Mouse (Mus musculus) heart, adult 2 months (tissue): ENCODE results near the gene 4931406P16Rik.

ENCODE experiments used
- CTCF ChIP-seq: fragments of 200-600 bp; IDR thresholded peaks from 2 replicates; pipeline ENCODE4 v1.8.1; 2022; ENCODE audit warnings: antibody characterized with exemption, mild to moderate bottlenecking, moderate library complexity
- POLR2A ChIP-seq: fragments of 200-500 bp; IDR thresholded peaks from 2 replicates; pipeline ENCODE4 v1.6.1; 2011; ENCODE audit warnings: mild to moderate bottlenecking, low read depth, low read length, control low read depth; ENCODE audit not compliant: insufficient read depth

DNA sequence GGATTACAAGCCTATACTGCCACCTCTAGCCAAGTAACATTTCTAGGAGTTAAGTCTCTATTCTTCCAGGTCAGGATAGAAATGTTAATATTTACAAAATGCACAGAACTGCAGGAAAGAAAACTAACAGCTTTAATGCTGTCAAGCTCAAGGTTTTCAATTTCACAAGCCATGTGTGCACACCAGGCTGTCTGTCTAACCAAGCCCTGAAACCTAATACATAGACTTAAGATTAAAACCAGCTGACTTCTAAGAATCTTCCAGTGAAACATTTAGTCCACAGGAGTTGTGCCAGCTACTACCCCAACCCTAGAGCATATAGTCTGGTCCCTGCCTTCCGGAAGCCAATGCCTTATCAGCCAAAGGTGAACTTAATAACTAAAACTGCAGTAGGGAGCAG is 54.9 kb downstream of the 4931406P16Rik start:
- no peak for TF ChIP-seq CTCF
- TF ChIP-seq POLR2A: no peak
